Mouse (Mus musculus): Measurements from ENCODE around the gene Pex5l. TPM values are rescaled to one million over a fixed set of nuclear protein-coding genes. Genes with fewer than 3 reads are reported as not detected.

The Pex5l gene
- polyA plus RNA-seq, 1 experiment from 2014 or later: 6.6 TPM

DNA sequence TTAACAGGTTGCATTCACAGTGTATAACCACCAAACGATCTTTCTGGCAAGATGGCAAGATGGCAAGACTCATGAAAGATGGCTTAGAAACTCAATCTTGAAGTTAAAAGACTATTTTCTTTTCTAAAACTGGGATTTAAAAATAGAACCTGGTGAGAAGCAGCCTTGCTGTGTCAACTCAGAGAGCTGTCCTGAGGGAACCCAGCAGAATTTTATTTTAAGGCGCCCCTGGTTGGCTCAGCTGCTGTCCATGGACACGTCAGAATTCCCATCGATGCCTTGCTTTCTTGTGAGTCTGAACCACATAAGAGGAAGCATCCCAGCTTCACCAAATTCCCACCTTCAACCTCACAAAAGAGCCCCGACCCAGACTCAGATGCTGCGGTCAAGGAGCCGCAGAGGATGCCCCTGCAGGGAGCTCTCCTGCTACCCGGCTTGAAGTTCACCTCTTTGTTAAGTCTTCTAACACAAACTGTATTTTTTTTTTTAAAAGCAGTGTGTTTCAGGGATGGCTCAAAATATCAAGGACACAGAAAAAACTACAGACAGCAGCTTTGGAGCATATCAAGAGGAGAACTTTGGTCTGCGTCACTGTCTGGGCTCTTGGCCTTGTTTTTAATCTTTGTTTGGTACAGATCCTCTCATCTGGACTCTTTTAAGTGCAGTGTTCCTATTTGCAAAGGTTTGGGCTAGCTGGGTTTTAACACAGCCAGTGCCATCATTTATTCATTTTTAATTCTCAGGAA, 44.3 kb downstream of the Pex5l start:
- Histone ChIP-seq H3K4me2 (ENCODE audit: low read depth) (no peak overlapping the region), H3K27ac (ENCODE audit: low read depth, low read length) (no peak overlapping the region), H3K9ac (ENCODE audit: low read length) (no peak overlapping the region), H3K36me3 (ENCODE audit: control insufficient read depth, insufficient read depth, low read length) (no peaks in the 10 kb centered on the region), H3K4me1 (ENCODE audit: control insufficient read depth, insufficient read depth, low read length) (no peaks in the 10 kb centered on the region), H3K4me3 (ENCODE audit: low read depth, low read length) (no peak overlapping the region), H3K9me3 (ENCODE audit: control insufficient read depth, low read length) (no peaks in the 10 kb centered on the region), H3K27me3 (ENCODE audit: control insufficient read depth, insufficient read depth, low read length) (no peaks in the 10 kb centered on the region)
- 75% methylated on average over 9 of the region's 9 CpGs for WGBS
- DNase-seq (ENCODE audit: low spot score) (no peak), ATAC-seq (ENCODE audit: insufficient read depth, low FRiP score, low TSS enrichment) (no peak)

GRCm38 (mm10) chr3:33093646-33094045, 49.4 kb downstream of the Pex5l start:
- no peak overlapping the region for H3K27ac ChIP-seq (ENCODE audit: low read depth, low read length)
- H3K4me1 ChIP-seq (ENCODE audit: control insufficient read depth, insufficient read depth, low read length): no peaks in the 10 kb centered on the region
- DNase-seq (ENCODE audit: low spot score) (no peak), ATAC-seq (ENCODE audit: insufficient read depth, low FRiP score, low TSS enrichment) (no peak)
- no peaks in the 10 kb centered on the region for H3K36me3 ChIP-seq (ENCODE audit: control insufficient read depth, insufficient read depth, low read length)
- H3K27me3 ChIP-seq (ENCODE audit: control insufficient read depth, insufficient read depth, low read length): no peaks in the 10 kb centered on the region
- H3K9me3 ChIP-seq (ENCODE audit: control insufficient read depth, low read length): no peaks in the 10 kb centered on the region
- H3K4me2 ChIP-seq (ENCODE audit: low read depth): no peak overlapping the region
- H3K9ac ChIP-seq (ENCODE audit: low read length): no peak overlapping the region
- H3K4me3 ChIP-seq (ENCODE audit: low read depth, low read length): no peak overlapping the region
- 75% methylated on average over 6 of the region's 6 CpGs for WGBS

DNA sequence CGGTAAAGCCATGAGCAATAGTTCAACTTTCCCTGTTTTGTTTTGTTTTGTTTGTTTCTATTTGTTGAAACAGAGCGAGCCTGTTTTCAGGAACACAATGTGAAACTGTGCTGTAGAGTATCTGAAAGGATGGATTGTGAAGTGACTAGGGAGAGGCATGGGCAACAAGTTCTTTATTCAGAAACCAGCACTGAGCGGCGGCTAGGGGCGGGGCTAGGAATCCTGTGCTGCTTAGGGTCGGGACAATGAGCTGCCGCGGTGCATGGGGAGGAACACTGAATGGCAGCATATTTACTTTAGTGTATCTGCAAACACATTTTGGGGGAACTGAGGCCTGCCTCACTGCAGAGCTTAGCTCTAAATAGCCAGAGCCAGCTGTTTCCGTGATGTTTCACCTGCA, 53.0 kb downstream of the Pex5l start:
- Histone ChIP-seq H3K27ac (ENCODE audit: low read depth, low read length) (no peak overlapping the region), H3K4me3 (ENCODE audit: low read depth, low read length) (no peak overlapping the region), H3K9me3 (ENCODE audit: control insufficient read depth, low read length) (no peaks in the 10 kb centered on the region), H3K4me1 (ENCODE audit: control insufficient read depth, insufficient read depth, low read length) (no peaks in the 10 kb centered on the region), H3K27me3 (ENCODE audit: control insufficient read depth, insufficient read depth, low read length) (no peaks in the 10 kb centered on the region), H3K9ac (ENCODE audit: low read length) (no peak overlapping the region), H3K36me3 (ENCODE audit: control insufficient read depth, insufficient read depth, low read length) (no peaks in the 10 kb centered on the region), H3K4me2 (ENCODE audit: low read depth) (peak overlapping the region; percentile 19; the same call in 1 of the 2 replicates)
- ATAC-seq (ENCODE audit: insufficient read depth, low FRiP score, low TSS enrichment) (peak; percentile 81), DNase-seq (ENCODE audit: low spot score) (peak; percentile 62)
- 28% methylated on average over 9 of the region's 9 CpGs for WGBS

DNA sequence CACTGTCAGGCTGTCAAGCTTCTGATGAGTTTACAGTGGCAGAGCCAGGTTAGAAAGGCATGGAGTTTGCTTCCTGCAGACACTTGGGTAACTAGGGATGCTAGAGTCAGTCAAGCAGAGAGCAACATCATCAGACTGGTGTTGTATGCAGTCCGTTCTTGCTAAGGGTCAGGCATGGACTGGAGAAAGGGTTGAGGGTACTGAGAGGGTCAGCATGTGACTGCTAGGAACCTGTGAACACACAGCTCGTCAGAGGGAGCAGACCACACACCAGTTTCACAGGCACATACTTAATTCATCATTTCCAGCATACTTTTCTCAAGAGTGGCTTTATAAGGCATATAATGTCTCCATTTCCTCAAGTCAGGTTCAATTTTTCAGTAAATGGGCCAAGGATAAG, 53.6 kb downstream of the Pex5l start:
- ATAC-seq (ENCODE audit: insufficient read depth, low FRiP score, low TSS enrichment) (no peak), DNase-seq (ENCODE audit: low spot score) (no peak)
- Histone ChIP-seq H3K36me3 (ENCODE audit: control insufficient read depth, insufficient read depth, low read length) (no peaks in the 10 kb centered on the region), H3K4me1 (ENCODE audit: control insufficient read depth, insufficient read depth, low read length) (no peaks in the 10 kb centered on the region), H3K27me3 (ENCODE audit: control insufficient read depth, insufficient read depth, low read length) (no peaks in the 10 kb centered on the region), H3K4me2 (ENCODE audit: low read depth) (no peak overlapping the region), H3K27ac (ENCODE audit: low read depth, low read length) (no peak overlapping the region), H3K9me3 (ENCODE audit: control insufficient read depth, low read length) (no peaks in the 10 kb centered on the region), H3K9ac (ENCODE audit: low read length) (no peak overlapping the region), H3K4me3 (ENCODE audit: low read depth, low read length) (no peak overlapping the region)
- WGBS: 55% methylated on average over 2 of the region's 2 CpGs

DNA sequence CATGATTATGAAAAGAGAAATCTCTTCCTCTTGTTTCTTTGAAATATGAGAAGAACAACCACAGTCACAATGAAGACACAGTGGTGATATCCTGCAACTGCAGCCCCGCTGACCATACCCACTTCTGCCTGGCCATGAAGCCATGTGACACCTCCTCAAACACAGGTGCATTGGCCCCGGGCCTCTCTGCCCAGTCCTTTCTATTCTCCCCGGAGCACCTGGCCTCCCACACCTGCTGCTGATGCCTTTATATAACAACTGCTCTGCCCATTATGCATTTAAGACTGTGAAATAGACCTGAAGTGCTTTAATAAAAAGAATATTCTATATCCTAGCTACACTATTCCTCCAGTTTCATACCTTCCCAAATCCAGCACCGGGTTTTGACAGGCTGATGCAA, 54.8 kb downstream of the Pex5l start:
- H3K4me1 ChIP-seq (ENCODE audit: control insufficient read depth, insufficient read depth, low read length): no peaks in the 10 kb centered on the region
- H3K4me3 ChIP-seq (ENCODE audit: low read depth, low read length): no peak overlapping the region
- DNase-seq (ENCODE audit: low spot score) (no peak), ATAC-seq (ENCODE audit: insufficient read depth, low FRiP score, low TSS enrichment) (no peak)
- H3K27ac ChIP-seq (ENCODE audit: low read depth, low read length): no peak overlapping the region
- no peak overlapping the region for H3K4me2 ChIP-seq (ENCODE audit: low read depth)
- H3K27me3 ChIP-seq (ENCODE audit: control insufficient read depth, insufficient read depth, low read length): no peaks in the 10 kb centered on the region
- WGBS: 82% methylated on average over 4 of the region's 4 CpGs
- no peaks in the 10 kb centered on the region for H3K9me3 ChIP-seq (ENCODE audit: control insufficient read depth, low read length)
- no peaks in the 10 kb centered on the region for H3K36me3 ChIP-seq (ENCODE audit: control insufficient read depth, insufficient read depth, low read length)
- no peak overlapping the region for H3K9ac ChIP-seq (ENCODE audit: low read length)

GRCm38 (mm10) chr3:33082806-33083338, 60.2 kb downstream of the Pex5l start:
- no peaks in the 10 kb centered on the region for H3K4me1 ChIP-seq (ENCODE audit: control insufficient read depth, insufficient read depth, low read length)
- no peak overlapping the region for H3K4me3 ChIP-seq (ENCODE audit: low read depth, low read length)
- H3K36me3 ChIP-seq (ENCODE audit: control insufficient read depth, insufficient read depth, low read length): no peaks in the 10 kb centered on the region
- no peaks in the 10 kb centered on the region for H3K9me3 ChIP-seq (ENCODE audit: control insufficient read depth, low read length)
- no peak overlapping the region for H3K4me2 ChIP-seq (ENCODE audit: low read depth)
- DNase-seq (ENCODE audit: low spot score): no peak
- no peaks in the 10 kb centered on the region for H3K27me3 ChIP-seq (ENCODE audit: control insufficient read depth, insufficient read depth, low read length)
- no peak for ATAC-seq (ENCODE audit: insufficient read depth, low FRiP score, low TSS enrichment)
- no peak overlapping the region for H3K27ac ChIP-seq (ENCODE audit: low read depth, low read length)
- no peak overlapping the region for H3K9ac ChIP-seq (ENCODE audit: low read length)
- 41% methylated on average over 8 of the region's 8 CpGs for WGBS

- no peak for ATAC-seq (ENCODE audit: insufficient read depth, low FRiP score, low TSS enrichment)
- no peak overlapping the region for H3K9ac ChIP-seq (ENCODE audit: low read length)
- DNase-seq (ENCODE audit: low spot score): no peak
These were observed 61.3 kb downstream of the Pex5l start for GRCm38 (mm10) chr3:33081793-33082192.

DNA sequence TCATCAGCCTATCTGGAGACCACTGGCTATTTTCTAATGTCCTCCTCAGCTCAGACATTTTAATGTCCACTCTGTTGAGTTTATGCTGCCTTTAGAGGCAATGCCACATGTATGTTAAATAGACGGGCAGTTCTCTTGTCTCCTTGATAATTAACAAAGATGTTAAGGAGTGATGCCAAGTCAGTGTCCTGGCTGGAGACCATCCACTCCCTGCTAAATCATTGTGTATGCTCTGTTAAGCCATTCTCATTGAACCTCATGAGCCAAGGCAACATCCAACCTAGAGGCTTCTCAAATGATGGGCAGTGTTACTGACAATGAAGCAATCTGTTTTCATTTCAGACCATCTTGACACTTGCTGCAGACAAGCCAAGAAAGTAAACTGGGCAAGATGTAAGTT, 63.4 kb downstream of the Pex5l start:
- WGBS: 94% methylated on average over 1 of the region's 1 CpGs
- DNase-seq (ENCODE audit: low spot score): no peak

More at GRCm38 (mm10) chr3:33081793-33082192, 61.3 kb downstream of the Pex5l start:
- Histone ChIP-seq H3K4me3 (ENCODE audit: low read depth, low read length) (no peak overlapping the region), H3K4me2 (ENCODE audit: low read depth) (no peak overlapping the region), H3K9me3 (ENCODE audit: control insufficient read depth, low read length) (no peaks in the 10 kb centered on the region), H3K27me3 (ENCODE audit: control insufficient read depth, insufficient read depth, low read length) (no peaks in the 10 kb centered on the region), H3K36me3 (ENCODE audit: control insufficient read depth, insufficient read depth, low read length) (no peaks in the 10 kb centered on the region), H3K4me1 (ENCODE audit: control insufficient read depth, insufficient read depth, low read length) (no peaks in the 10 kb centered on the region), H3K27ac (ENCODE audit: low read depth, low read length) (no peak overlapping the region)
- WGBS: 84% methylated on average over 4 of the region's 4 CpGs

DNA sequence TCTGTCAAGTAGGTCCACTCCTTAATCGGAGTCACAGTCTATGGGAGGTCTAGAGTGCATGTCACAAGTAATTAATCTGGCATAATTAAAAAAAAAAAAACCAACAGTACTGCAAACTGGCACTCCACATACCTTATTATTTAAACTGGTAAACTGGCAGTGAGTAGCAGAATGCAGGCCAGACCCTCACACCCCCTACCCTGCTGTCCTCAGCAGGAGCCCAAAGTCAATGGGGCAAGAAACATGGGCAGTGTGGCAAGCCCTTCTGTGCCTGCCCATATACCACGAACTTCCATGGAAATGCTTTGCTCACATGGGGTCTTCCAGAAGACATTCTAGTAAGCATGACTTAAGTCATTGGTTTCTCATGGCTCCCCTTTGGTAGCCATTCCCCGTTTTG, 63.9 kb downstream of the Pex5l start:
- no peaks in the 10 kb centered on the region for H3K36me3 ChIP-seq (ENCODE audit: control insufficient read depth, insufficient read depth, low read length)
- H3K27ac ChIP-seq (ENCODE audit: low read depth, low read length): no peak overlapping the region
- no peak overlapping the region for H3K9ac ChIP-seq (ENCODE audit: low read length)
- H3K9me3 ChIP-seq (ENCODE audit: control insufficient read depth, low read length): no peaks in the 10 kb centered on the region
- no peak overlapping the region for H3K4me2 ChIP-seq (ENCODE audit: low read depth)
- DNase-seq (ENCODE audit: low spot score) (no peak), ATAC-seq (ENCODE audit: insufficient read depth, low FRiP score, low TSS enrichment) (no peak)
- no peaks in the 10 kb centered on the region for H3K27me3 ChIP-seq (ENCODE audit: control insufficient read depth, insufficient read depth, low read length)
- no peak overlapping the region for H3K4me3 ChIP-seq (ENCODE audit: low read depth, low read length)
- no peaks in the 10 kb centered on the region for H3K4me1 ChIP-seq (ENCODE audit: control insufficient read depth, insufficient read depth, low read length)
- WGBS: 84% methylated on average over 3 of the region's 3 CpGs

More for the DNA sequence above, 63.4 kb downstream of the Pex5l start:
- no peak for ATAC-seq (ENCODE audit: insufficient read depth, low FRiP score, low TSS enrichment)
- no peaks in the 10 kb centered on the region for H3K36me3 ChIP-seq (ENCODE audit: control insufficient read depth, insufficient read depth, low read length)
- H3K27me3 ChIP-seq (ENCODE audit: control insufficient read depth, insufficient read depth, low read length): no peaks in the 10 kb centered on the region
- no peaks in the 10 kb centered on the region for H3K9me3 ChIP-seq (ENCODE audit: control insufficient read depth, low read length)
- no peaks in the 10 kb centered on the region for H3K4me1 ChIP-seq (ENCODE audit: control insufficient read depth, insufficient read depth, low read length)
- no peak overlapping the region for H3K4me2 ChIP-seq (ENCODE audit: low read depth)
- H3K27ac ChIP-seq (ENCODE audit: low read depth, low read length): no peak overlapping the region
- H3K9ac ChIP-seq (ENCODE audit: low read length): no peak overlapping the region
- no peak overlapping the region for H3K4me3 ChIP-seq (ENCODE audit: low read depth, low read length)
